Mouse (Mus musculus) lung, adult 2 months (tissue): Measurements from ENCODE around the gene Btaf1. TPM values are rescaled to one million over a fixed set of nuclear protein-coding genes. Genes with fewer than 3 reads are reported as not detected.

Source experiments
- DNase-seq: peaks from one replicate; pipeline ENCODE4 v3.0.0; 2022
- H3K4me1 ChIP-seq: fragments of 200-500 bp; 2 replicates; pipeline ENCODE4 v1.6.1; 2011; ENCODE audit warnings: low read length; ENCODE audit not compliant: control insufficient read depth, insufficient read depth
- H3K4me3 ChIP-seq: fragments of 200-500 bp; replicated peaks from 2 replicates; pipeline ENCODE3; 2011; ENCODE audit warnings: low read depth, mild to moderate bottlenecking, control low read depth, low read length; ENCODE audit errors: extremely low read depth
- CTCF ChIP-seq: fragments of 200-500 bp; IDR thresholded peaks from 2 replicates; pipeline ENCODE4 v1.5.1; 2011; ENCODE audit warnings: mild to moderate bottlenecking, low read length, control low read depth; ENCODE audit not compliant: insufficient read depth
- POLR2A ChIP-seq: fragments of 200-500 bp; IDR thresholded peaks from 2 replicates; pipeline ENCODE4 v1.6.1; 2011; ENCODE audit warnings: low read depth, mild to moderate bottlenecking, control low read depth, low read length, borderline replicate concordance; ENCODE audit errors: extremely low read depth
- WGBS: fragments of 180-500 bp; shearing (Covaris S2); methylation state at CpG from one replicate; pipeline ENCODE4 v1.1.7; 2018; 5-methylcytosine and 5-hydroxymethylcytosine counted together
- polyA plus RNA-seq: library from polyadenylated mRNA; depleted of rRNA; stranded (reverse); fragments of >200 nt; gene quantifications from 2 replicates; pipeline ENCODE4 v1.2.3, GENCODE M21; 2012; rRNA removed

Gene Btaf1
- polyA plus RNA-seq, 1 experiment: 6.3 TPM

- Histone ChIP-seq H3K4me1 (no peaks in the 10 kb centered on the region), H3K4me3 (no peak overlapping the region)
- no peak for DNase-seq
- TF ChIP-seq POLR2A (no peak), CTCF (no peak)
These were observed 115.0 kb downstream of the Btaf1 start for GRCm38 (mm10) chr19:37040906-37041305.

GRCm38 (mm10) chr19:37044431-37044830 lies 118.6 kb downstream of the Btaf1 start:
- peak; percentile 17 for DNase-seq
- Histone ChIP-seq H3K4me3 (no peak overlapping the region), H3K4me1 (no peaks in the 10 kb centered on the region)
- TF ChIP-seq CTCF (no peak), POLR2A (no peak)
- WGBS: 51% methylated on average over 10 of the region's 10 CpGs

- no peak for TF ChIP-seq POLR2A
- TF ChIP-seq CTCF: no peak
- 77% methylated on average over 6 of the region's 6 CpGs for WGBS
- no peak for DNase-seq
- H3K4me3 ChIP-seq: no peak overlapping the region
- peaks cover 2% of the 10 kb centered on the region; the same call in 1 of the 2 replicates for H3K4me1 ChIP-seq
These were observed 122.6 kb downstream of the Btaf1 start for GRCm38 (mm10) chr19:37048507-37048906.

GRCm38 (mm10) chr19:37050643-37051345 lies 124.9 kb downstream of the Btaf1 start:
- DNase-seq: peak; percentile 36
- peak; percentile 10; the same call in 1 of the 2 replicates for TF ChIP-seq CTCF
- TF ChIP-seq POLR2A: no peak
- WGBS: 73% methylated on average over 4 of the region's 4 CpGs
- Histone ChIP-seq H3K4me1 (peaks cover 2% of the 10 kb centered on the region; the same call in 1 of the 2 replicates), H3K4me3 (no peak overlapping the region)

- DNase-seq: no peak
- H3K4me3 ChIP-seq: no peak overlapping the region
- no peak for TF ChIP-seq POLR2A
- no peak for TF ChIP-seq CTCF
- H3K4me1 ChIP-seq: no peaks in the 10 kb centered on the region; the same call in 1 of the 2 replicates
- WGBS: 76% methylated on average over 4 of the region's 4 CpGs
These were observed 130.2 kb downstream of the Btaf1 start for GRCm38 (mm10) chr19:37055976-37056556.

- DNase-seq: no peak
- no peak overlapping the region for H3K4me3 ChIP-seq
- TF ChIP-seq POLR2A: no peak
- TF ChIP-seq CTCF: no peak
- no peaks in the 10 kb centered on the region; the same call in 1 of the 2 replicates for H3K4me1 ChIP-seq
- WGBS: 65% methylated on average over 8 of the region's 8 CpGs
These were observed 131.5 kb downstream of the Btaf1 start for GRCm38 (mm10) chr19:37057161-37057905.

- no peak for DNase-seq
- 36% methylated on average over 2 of the region's 2 CpGs for whole genome bisulfite sequencing
- no peak for TF ChIP-seq CTCF
- TF ChIP-seq POLR2A: no peak
These were observed 133.7 kb downstream of the Btaf1 start for GRCm38 (mm10) chr19:37059623-37060022.

GRCm38 (mm10) chr19:37060078-37060477 lies 134.2 kb downstream of the Btaf1 start:
- TF ChIP-seq POLR2A: no peak
- no peak for TF ChIP-seq CTCF
- WGBS: 64% methylated on average over 4 of the region's 4 CpGs
- DNase-seq: no peak
- H3K4me3 ChIP-seq: no peak overlapping the region
- H3K4me1 ChIP-seq: no peaks in the 10 kb centered on the region; the same call in 1 of the 2 replicates

More at GRCm38 (mm10) chr19:37059623-37060022, 133.7 kb downstream of the Btaf1 start:
- Histone ChIP-seq H3K4me1 (no peaks in the 10 kb centered on the region; the same call in 1 of the 2 replicates), H3K4me3 (no peak overlapping the region)

Other genes starting within 250 kb of the Btaf1 start
- gene Ppp1r3c, start 189.4 kb upstream of the Btaf1 start, polyA plus RNA-seq: 5.4 and 9.8 TPM in 2 replicates
- 23.6 and 28.9 TPM in 2 replicates for gene Tnks2, start 91.8 kb upstream of the Btaf1 start, polyA plus RNA-seq
- gene Fgfbp3, start 6.5 kb upstream of the Btaf1 start, polyA plus RNA-seq: 5.5 and 11.0 TPM in 2 replicates